Mouse (Mus musculus): Measurements from ENCODE around the gene Zdhhc20. TPM values are rescaled to one million over a fixed set of nuclear protein-coding genes. Genes with fewer than 3 reads are reported as not detected.

Gene Zdhhc20
- polyA plus RNA-seq, 1 experiment from 2014 or later, result 57.2 TPM

- H3K4me3 ChIP-seq (ENCODE audit: low read depth, low read length), result peak within 1 kb of the TSS; percentile 58
- H3K36me3 ChIP-seq (ENCODE audit: insufficient read depth, low read length), result peaks cover 9% of the 10 kb centered on the region; the same call in 1 of the 2 replicates
- WGBS, result 2% methylated on average over 87 of the region's 99 CpGs
- DNase-seq (ENCODE audit: low spot score), result peak; percentile 99
- peaks cover 11% of the 10 kb centered on the region; the same call in 1 of the 2 replicates for H3K4me1 ChIP-seq (ENCODE audit: insufficient read depth, low read depth, low read length)
- H3K9ac ChIP-seq (replicated peaks; ENCODE audit: low read depth), result peak within 1 kb of the TSS; percentile 73
- H3K4me2 ChIP-seq (replicated peaks; ENCODE audit: low read depth, low read length), result peak within 1 kb of the TSS; percentile 79
- H3K27ac ChIP-seq (ENCODE audit: low read length), result peak within 1 kb of the TSS; percentile 87
- ATAC-seq, result peak; percentile 99
- TF ChIP-seq EP300 (IDR thresholded peaks at IDR 0.05) (no peak), CTCF (IDR thresholded peaks at IDR 0.05) (no peak)
- no peaks in the 10 kb centered on the region for H3K9me3 ChIP-seq (ENCODE audit: low read length)
- H3K27me3 ChIP-seq (replicated peaks; ENCODE audit: insufficient read depth, low read length), result no peaks in the 10 kb centered on the region
Measured at GRCm38 (mm10) chr14:57797991-57798931, 91.8 kb downstream of the Zdhhc20 start, which contains the start of gene Sap18. Sap18 (plus strand) TSS chr14:57798180.

GRCm38 (mm10) chr14:57797551-57797950, 92.5 kb downstream of the Zdhhc20 start:
- Histone ChIP-seq H3K9ac (replicated peaks; ENCODE audit: low read depth) (no peak overlapping the region), H3K27me3 (replicated peaks; ENCODE audit: insufficient read depth, low read length) (no peaks in the 10 kb centered on the region), H3K9me3 (ENCODE audit: low read length) (no peaks in the 10 kb centered on the region), H3K4me1 (ENCODE audit: insufficient read depth, low read depth, low read length) (peaks cover 11% of the 10 kb centered on the region; the same call in 1 of the 2 replicates), H3K4me2 (replicated peaks; ENCODE audit: low read depth, low read length) (peak overlapping the region; percentile 64), H3K36me3 (ENCODE audit: insufficient read depth, low read length) (peaks cover 2% of the 10 kb centered on the region; the same call in 1 of the 2 replicates), H3K27ac (ENCODE audit: low read length) (peak overlapping the region; percentile 57; the same call in 1 of the 2 replicates), H3K4me3 (ENCODE audit: low read depth, low read length) (peak overlapping the region; percentile 58)
- DNase-seq (ENCODE audit: low spot score) (peak; percentile 18), ATAC-seq (peak; percentile 7)
- peak; percentile 40 for TF ChIP-seq CTCF (IDR thresholded peaks at IDR 0.05)
- TF ChIP-seq EP300 (IDR thresholded peaks at IDR 0.05), result no peak
- 13% methylated on average over 7 of the region's 7 CpGs for WGBS

DNA sequence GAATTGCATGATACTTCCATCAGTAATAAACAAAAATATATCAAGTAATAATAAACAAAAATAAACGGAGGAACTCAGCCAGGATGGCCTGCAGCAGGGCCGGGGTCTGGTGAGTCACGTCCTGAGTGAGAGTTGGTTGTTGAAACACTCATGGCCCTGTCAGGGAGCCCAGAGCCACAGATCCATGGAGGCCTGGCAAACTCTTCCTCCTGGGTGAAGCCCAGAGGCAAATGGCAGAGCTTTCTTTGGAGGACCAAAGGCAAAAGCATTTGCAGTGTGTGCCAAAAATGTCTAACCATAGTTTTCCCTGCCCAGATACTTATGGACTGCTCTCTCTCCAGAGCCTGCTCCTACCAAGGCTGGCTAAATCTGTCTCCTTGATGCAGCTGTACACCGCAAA, 98.9 kb downstream of the Zdhhc20 start:
- Histone ChIP-seq H3K36me3 (ENCODE audit: insufficient read depth, low read length) (no peaks in the 10 kb centered on the region), H3K27me3 (replicated peaks; ENCODE audit: insufficient read depth, low read length) (no peaks in the 10 kb centered on the region), H3K4me1 (ENCODE audit: insufficient read depth, low read depth, low read length) (no peaks in the 10 kb centered on the region), H3K4me2 (replicated peaks; ENCODE audit: low read depth, low read length) (no peak overlapping the region), H3K9me3 (ENCODE audit: low read length) (no peaks in the 10 kb centered on the region), H3K27ac (ENCODE audit: low read length) (no peak overlapping the region), H3K9ac (replicated peaks; ENCODE audit: low read depth) (no peak overlapping the region), H3K4me3 (ENCODE audit: low read depth, low read length) (no peak overlapping the region)
- no peak for DNase-seq (ENCODE audit: low spot score)
- 54% methylated on average over 4 of the region's 4 CpGs for WGBS
- TF ChIP-seq EP300 (IDR thresholded peaks at IDR 0.05) (no peak), CTCF (IDR thresholded peaks at IDR 0.05) (no peak)
- ATAC-seq, result no peak

GRCm38 (mm10) chr14:57789759-57790158, 100.3 kb downstream of the Zdhhc20 start:
- Histone ChIP-seq H3K9ac (replicated peaks; ENCODE audit: low read depth) (no peak overlapping the region), H3K27ac (ENCODE audit: low read length) (no peak overlapping the region), H3K4me1 (ENCODE audit: insufficient read depth, low read depth, low read length) (no peaks in the 10 kb centered on the region), H3K36me3 (ENCODE audit: insufficient read depth, low read length) (no peaks in the 10 kb centered on the region), H3K9me3 (ENCODE audit: low read length) (no peaks in the 10 kb centered on the region), H3K4me3 (ENCODE audit: low read depth, low read length) (no peak overlapping the region), H3K4me2 (replicated peaks; ENCODE audit: low read depth, low read length) (no peak overlapping the region), H3K27me3 (replicated peaks; ENCODE audit: insufficient read depth, low read length) (no peaks in the 10 kb centered on the region)
- no peak for DNase-seq (ENCODE audit: low spot score)
- no peak for ATAC-seq
- TF ChIP-seq EP300 (IDR thresholded peaks at IDR 0.05) (no peak), CTCF (IDR thresholded peaks at IDR 0.05) (no peak)
- whole genome bisulfite sequencing, result 86% methylated on average over 9 of the region's 9 CpGs

- Histone ChIP-seq H3K4me1 (ENCODE audit: insufficient read depth, low read depth, low read length) (no peaks in the 10 kb centered on the region), H3K9ac (replicated peaks; ENCODE audit: low read depth) (no peak overlapping the region), H3K9me3 (ENCODE audit: low read length) (no peaks in the 10 kb centered on the region), H3K27ac (ENCODE audit: low read length) (no peak overlapping the region), H3K27me3 (replicated peaks; ENCODE audit: insufficient read depth, low read length) (no peaks in the 10 kb centered on the region), H3K36me3 (ENCODE audit: insufficient read depth, low read length) (no peaks in the 10 kb centered on the region), H3K4me3 (ENCODE audit: low read depth, low read length) (no peak overlapping the region), H3K4me2 (replicated peaks; ENCODE audit: low read depth, low read length) (no peak overlapping the region)
- no peak for ATAC-seq
- no peak for DNase-seq (ENCODE audit: low spot score)
- no peak for TF ChIP-seq CTCF (IDR thresholded peaks at IDR 0.05)
- TF ChIP-seq EP300 (IDR thresholded peaks at IDR 0.05), result no peak
- 71% methylated on average over 2 of the region's 2 CpGs for WGBS
Measured at GRCm38 (mm10) chr14:57789311-57789710, 100.8 kb downstream of the Zdhhc20 start.

DNA sequence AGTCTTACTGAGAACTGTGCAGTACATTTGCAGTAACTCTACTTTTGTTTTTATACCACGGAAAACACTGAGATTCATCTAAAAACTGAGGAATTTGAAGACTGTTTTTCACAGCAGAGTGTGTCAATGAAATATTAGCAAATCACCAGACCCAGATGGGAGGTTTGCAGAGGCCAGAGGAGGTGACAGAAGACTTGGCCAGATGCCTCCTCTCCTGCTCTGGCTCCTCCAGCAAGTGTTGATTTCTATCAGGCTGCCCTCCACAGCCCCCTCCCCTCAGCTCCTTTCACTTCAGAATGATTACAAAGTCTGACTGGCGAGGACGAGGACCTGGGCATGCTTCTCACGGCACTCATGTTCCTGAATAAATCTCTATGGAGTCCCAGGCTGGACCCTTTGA, 102.7 kb downstream of the Zdhhc20 start:
- H3K36me3 ChIP-seq (ENCODE audit: insufficient read depth, low read length), result no peaks in the 10 kb centered on the region
- no peaks in the 10 kb centered on the region for H3K27me3 ChIP-seq (replicated peaks; ENCODE audit: insufficient read depth, low read length)
- no peak overlapping the region for H3K4me2 ChIP-seq (replicated peaks; ENCODE audit: low read depth, low read length)
- H3K4me1 ChIP-seq (ENCODE audit: insufficient read depth, low read depth, low read length), result no peaks in the 10 kb centered on the region
- no peak for DNase-seq (ENCODE audit: low spot score)
- TF ChIP-seq EP300 (IDR thresholded peaks at IDR 0.05), result no peak
- no peak for TF ChIP-seq CTCF (IDR thresholded peaks at IDR 0.05)
- H3K4me3 ChIP-seq (ENCODE audit: low read depth, low read length), result no peak overlapping the region
- H3K9me3 ChIP-seq (ENCODE audit: low read length), result no peaks in the 10 kb centered on the region
- H3K9ac ChIP-seq (replicated peaks; ENCODE audit: low read depth), result no peak overlapping the region
- 27% methylated on average over 4 of the region's 4 CpGs for WGBS
- H3K27ac ChIP-seq (ENCODE audit: low read length), result no peak overlapping the region
- ATAC-seq, result no peak

Small RNA genes within 50 kb of the gene (microRNA-seq; reads per million reads assigned to microRNA genes)
- not detected for gene Mir3077

Other genes starting within 250 kb of the Zdhhc20 start
- gene Xpo4, start 224.8 kb downstream of the Zdhhc20 start, polyA plus RNA-seq (2015; fragmentation: Nextera tagmentation; extraction: Ambion mirVana), result 6.4 and 7.0 TPM in 2 replicates
- not detected in 2 replicates for gene Gm49361, start 144.2 kb downstream of the Zdhhc20 start, polyA plus RNA-seq (2015; fragmentation: Nextera tagmentation; extraction: Ambion mirVana)
- 24.2 and 27.5 TPM in 2 replicates for gene Lats2, start 131.9 kb downstream of the Zdhhc20 start, polyA plus RNA-seq (2015; fragmentation: Nextera tagmentation; extraction: Ambion mirVana)
- 16.5 and 18.9 TPM in 2 replicates for gene Sap18, start 92.1 kb downstream of the Zdhhc20 start, polyA plus RNA-seq (2015; fragmentation: Nextera tagmentation; extraction: Ambion mirVana)
- gene Ska3, start 64.1 kb downstream of the Zdhhc20 start, polyA plus RNA-seq (2015; fragmentation: Nextera tagmentation; extraction: Ambion mirVana), result 1.8 and 2.2 TPM in 2 replicates
- gene Mrpl57, start 64.0 kb downstream of the Zdhhc20 start, polyA plus RNA-seq (2015; fragmentation: Nextera tagmentation; extraction: Ambion mirVana), result 163 and 210 TPM in 2 replicates
- gene Micu2, start 109.0 kb upstream of the Zdhhc20 start, polyA plus RNA-seq (2015; fragmentation: Nextera tagmentation; extraction: Ambion mirVana), result 46.2 and 55.9 TPM in 2 replicates
- gene Fgf9, start 180.3 kb upstream of the Zdhhc20 start, polyA plus RNA-seq (2015; fragmentation: Nextera tagmentation; extraction: Ambion mirVana), result 2.7 and 3.1 TPM in 2 replicates